Mouse (Mus musculus): Measurements from ENCODE around the gene Plcxd1. TPM values are rescaled to one million over a fixed set of nuclear protein-coding genes. Genes with fewer than 3 reads are reported as not detected.
A peak's percentile ranks its signal among the peaks of the same experiment; 100 is the strongest.
"Not testable (repeated sequence)": the region's sequence is repeated elsewhere in the genome, so short reads cannot be mapped to it uniquely, and the experiment has no call there.

Gene Plcxd1
- polyA plus RNA-seq, 1 experiment from 2014 or later: 2.1 TPM

- peak; percentile 65 for DNase-seq (ENCODE audit: low spot score)
- H3K36me3 ChIP-seq: peaks cover 48% of the 10 kb centered on the region
- peaks cover 21% of the 10 kb centered on the region for H3K27me3 ChIP-seq (ENCODE audit: low read depth, poor library complexity, severe bottlenecking)
- 17% methylated on average over 34 of the region's 34 CpGs for WGBS
- H3K4me3 ChIP-seq: peak overlapping the region; percentile 48
- H3K9me3 ChIP-seq (replicated peaks): no peaks in the 10 kb centered on the region
- H3K4me1 ChIP-seq: peaks cover 41% of the 10 kb centered on the region
- no peak overlapping the region for H3K27ac ChIP-seq
These were observed 2.1 kb downstream of the Plcxd1 start for GRCm38 (mm10) chr5:110101716-110102347.

DNA sequence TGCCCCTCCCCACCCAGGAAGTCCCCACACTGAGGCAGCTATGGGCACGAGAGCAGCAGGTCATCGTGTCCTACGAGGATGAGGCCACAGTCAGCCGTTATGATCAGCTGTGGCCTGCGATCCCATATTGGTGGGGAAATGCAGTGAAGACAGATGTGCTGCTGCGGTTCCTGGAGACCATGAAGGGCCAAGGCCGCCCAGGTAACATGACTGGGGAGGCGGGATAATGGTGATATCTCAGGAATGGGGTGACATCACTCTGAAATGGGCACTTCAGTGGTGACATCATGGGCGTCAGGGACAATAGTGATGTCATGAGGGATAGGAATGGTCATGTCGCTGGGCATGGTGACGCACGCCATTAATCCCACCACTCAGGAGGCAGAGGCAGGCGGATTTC, 2.7 kb downstream of the Plcxd1 start:
- H3K27me3 ChIP-seq (ENCODE audit: low read depth, poor library complexity, severe bottlenecking): peaks cover 21% of the 10 kb centered on the region

DNA sequence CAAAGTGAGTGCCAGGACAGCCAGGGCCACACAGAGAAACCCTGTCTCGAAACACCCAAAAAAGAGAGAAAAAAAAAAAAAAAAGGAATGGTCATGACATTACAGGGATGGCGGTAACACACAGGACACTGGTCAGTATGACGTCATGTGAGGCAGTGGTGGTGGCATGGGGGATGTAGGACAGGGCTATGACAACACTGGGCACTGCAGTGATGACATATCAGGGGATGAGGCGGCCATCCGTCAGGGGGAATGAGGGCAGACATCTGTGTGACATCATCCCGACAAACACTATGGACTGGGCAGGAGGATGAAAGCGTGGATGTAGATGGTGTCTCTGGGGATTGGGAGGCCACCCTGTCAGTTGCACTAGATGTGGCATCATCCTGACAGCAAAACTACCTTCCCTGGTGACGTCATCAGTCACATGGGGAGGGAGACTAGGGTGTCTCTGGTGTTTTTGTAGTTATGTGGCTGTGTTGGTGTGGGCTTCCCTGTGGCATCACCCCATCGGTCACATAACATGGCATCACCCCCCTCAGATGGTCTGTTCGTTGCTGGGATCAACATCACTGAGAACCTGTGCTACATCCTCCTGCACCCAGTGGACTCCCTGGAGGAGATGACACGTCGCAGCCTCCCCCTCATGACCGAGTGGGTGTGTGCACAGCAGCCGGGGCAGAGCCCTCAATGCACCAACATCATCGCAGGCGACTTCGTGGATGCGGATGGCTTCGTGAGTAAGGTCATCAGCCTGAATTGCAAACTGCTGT, 3.3 kb downstream of the Plcxd1 start:
- peaks cover 46% of the 10 kb centered on the region for H3K4me1 ChIP-seq

More for the DNA sequence above, 2.7 kb downstream of the Plcxd1 start:
- Histone ChIP-seq H3K4me3 (no peak overlapping the region), H3K27ac (no peak overlapping the region), H3K9me3 (replicated peaks) (no peaks in the 10 kb centered on the region), H3K4me1 (peaks cover 46% of the 10 kb centered on the region), H3K36me3 (peaks cover 49% of the 10 kb centered on the region)
- DNase-seq (ENCODE audit: low spot score): no peak
- 90% methylated on average over 13 of the region's 13 CpGs for WGBS

GRCm38 (mm10) chr5:110103901-110104615, 4.3 kb downstream of the Plcxd1 start:
- DNase-seq (ENCODE audit: low spot score): no peak
- H3K27me3 ChIP-seq (ENCODE audit: low read depth, poor library complexity, severe bottlenecking): peaks cover 21% of the 10 kb centered on the region
- H3K4me3 ChIP-seq: no peak overlapping the region
- H3K9me3 ChIP-seq (replicated peaks): no peaks in the 10 kb centered on the region
- peaks cover 45% of the 10 kb centered on the region for H3K4me1 ChIP-seq
- H3K36me3 ChIP-seq: peaks cover 49% of the 10 kb centered on the region
- WGBS: 96% methylated on average over 27 of the region's 27 CpGs
- H3K27ac ChIP-seq: no peak overlapping the region

More for the DNA sequence above, 3.3 kb downstream of the Plcxd1 start:
- WGBS: 93% methylated on average over 19 of the region's 19 CpGs
- peaks cover 49% of the 10 kb centered on the region for H3K36me3 ChIP-seq
- H3K4me3 ChIP-seq: no peak overlapping the region
- peaks cover 21% of the 10 kb centered on the region for H3K27me3 ChIP-seq (ENCODE audit: low read depth, poor library complexity, severe bottlenecking)
- H3K9me3 ChIP-seq (replicated peaks): no peaks in the 10 kb centered on the region
- DNase-seq (ENCODE audit: low spot score): no peak
- no peak overlapping the region for H3K27ac ChIP-seq

GRCm38 (mm10) chr5:110104616-110105380, 5.0 kb downstream of the Plcxd1 start:
- Histone ChIP-seq H3K4me3 (no peak overlapping the region), H3K36me3 (peaks cover 49% of the 10 kb centered on the region), H3K27ac (no peak overlapping the region), H3K9me3 (replicated peaks) (no peaks in the 10 kb centered on the region), H3K27me3 (ENCODE audit: low read depth, poor library complexity, severe bottlenecking) (peaks cover 21% of the 10 kb centered on the region), H3K4me1 (peaks cover 37% of the 10 kb centered on the region)
- no peak for DNase-seq (ENCODE audit: low spot score)
- WGBS: 95% methylated on average over 36 of the region's 36 CpGs

DNA sequence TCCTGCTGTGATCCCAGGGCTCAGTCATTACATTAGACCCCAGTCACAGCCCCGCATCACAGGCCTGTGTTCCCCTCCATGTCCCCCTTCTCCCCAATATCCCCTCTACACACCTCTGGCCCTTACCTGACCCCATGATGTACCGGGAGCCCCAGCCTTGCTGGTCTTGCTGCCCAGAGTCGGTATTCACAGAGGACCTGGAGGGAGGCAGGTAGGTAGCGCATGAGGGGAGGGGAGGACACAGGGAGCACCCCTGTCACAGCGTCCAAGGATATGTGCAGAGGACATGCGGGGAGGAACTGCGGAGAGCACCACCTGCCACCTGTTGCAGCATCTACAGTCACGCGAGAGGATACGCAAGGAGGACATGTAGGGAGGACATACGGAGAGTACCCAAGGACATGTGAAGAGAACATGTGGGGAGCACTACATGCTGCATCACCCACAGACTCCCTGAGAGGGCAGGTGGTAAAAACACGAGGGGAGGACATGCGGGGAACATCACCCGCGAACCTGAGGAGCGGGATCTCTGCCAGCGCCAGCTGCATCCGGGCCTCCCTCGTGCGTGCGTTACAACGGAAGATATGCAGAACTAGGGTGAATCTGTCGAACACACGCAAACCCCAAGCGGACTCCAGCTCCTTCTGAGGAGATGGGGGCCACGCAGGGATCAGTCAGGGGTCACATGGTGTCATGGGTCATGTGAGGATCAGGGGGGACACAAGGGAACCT, 6.5 kb downstream of the Plcxd1 start:
- WGBS: 94% methylated on average over 26 of the region's 26 CpGs

GRCm38 (mm10) chr5:110106901-110107564, 7.3 kb downstream of the Plcxd1 start:
- 16% methylated on average over 41 of the region's 41 CpGs for WGBS
- no peaks in the 10 kb centered on the region for H3K9me3 ChIP-seq (replicated peaks)
- H3K4me3 ChIP-seq: peak overlapping the region; percentile 93
- DNase-seq (ENCODE audit: low spot score): no peak
- H3K36me3 ChIP-seq: peaks cover 53% of the 10 kb centered on the region
- H3K27me3 ChIP-seq (ENCODE audit: low read depth, poor library complexity, severe bottlenecking): no peaks in the 10 kb centered on the region
- peaks cover 22% of the 10 kb centered on the region for H3K4me1 ChIP-seq
- H3K27ac ChIP-seq: peak overlapping the region; percentile 98

More for the DNA sequence above, 6.5 kb downstream of the Plcxd1 start:
- Histone ChIP-seq H3K27me3 (ENCODE audit: low read depth, poor library complexity, severe bottlenecking) (peaks cover 7% of the 10 kb centered on the region), H3K36me3 (peaks cover 49% of the 10 kb centered on the region), H3K9me3 (replicated peaks) (no peaks in the 10 kb centered on the region), H3K4me1 (peaks cover 29% of the 10 kb centered on the region), H3K27ac (peak overlapping the region; percentile 98; the same call in 1 of the 2 replicates), H3K4me3 (peak overlapping the region; percentile 93)
- DNase-seq (ENCODE audit: low spot score): no peak

DNA sequence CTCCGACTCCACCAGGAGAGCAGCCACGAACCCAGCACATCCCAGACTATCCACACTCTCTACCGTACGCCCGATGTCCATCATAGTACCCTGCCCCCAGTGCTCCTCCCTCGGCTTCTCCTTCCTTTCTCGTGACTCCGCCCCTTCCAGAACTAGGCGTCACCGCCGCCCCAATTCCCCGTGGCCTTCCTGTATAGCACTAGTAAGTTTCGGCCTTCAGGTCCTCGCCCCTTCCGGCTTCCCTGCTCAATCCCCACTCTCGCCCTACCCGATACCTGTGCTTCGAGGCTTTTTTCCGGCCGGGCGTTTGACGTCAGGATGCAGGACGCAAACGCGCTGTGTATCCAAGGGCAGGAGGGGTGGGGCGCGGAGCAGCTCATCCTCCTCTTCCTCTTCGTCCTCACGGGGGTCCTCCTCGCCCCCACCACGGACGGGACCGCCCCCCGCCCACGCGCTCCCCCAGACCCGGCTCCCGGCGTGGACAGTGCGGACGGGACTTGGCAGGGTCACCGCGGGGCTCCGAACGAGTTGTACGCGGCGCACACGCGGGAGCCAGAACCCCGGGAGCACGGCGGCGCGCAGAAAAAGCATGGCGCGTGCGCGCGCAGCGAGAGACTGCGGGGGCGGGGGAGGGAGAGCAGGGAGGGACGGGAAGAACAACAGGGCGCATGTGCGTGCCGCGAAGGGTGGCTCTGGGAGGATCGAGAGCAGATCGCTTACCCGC, 8.0 kb downstream of the Plcxd1 start, which contains the start of gene Gtpbp6:
TSS of gene Gtpbp6 (minus strand) at position 617 of the 724 bp plus-strand sequence.
- WGBS: under 1% methylated on average over 71 of the region's 71 CpGs
- Histone ChIP-seq H3K4me3 (peak within 1 kb of the TSS; percentile 93), H3K9me3 (replicated peaks) (no peaks in the 10 kb centered on the region), H3K36me3 (peaks cover 51% of the 10 kb centered on the region), H3K27me3 (ENCODE audit: low read depth, poor library complexity, severe bottlenecking) (no peaks in the 10 kb centered on the region), H3K4me1 (peaks cover 20% of the 10 kb centered on the region), H3K27ac (peak within 1 kb of the TSS; percentile 98)
- peak; percentile 96 for DNase-seq (ENCODE audit: low spot score)

- DNase-seq (ENCODE audit: low spot score): no peak
- H3K36me3 ChIP-seq: peaks cover 51% of the 10 kb centered on the region
- H3K4me3 ChIP-seq: peak overlapping the region; percentile 93
- WGBS: 1% methylated on average over 7 of the region's 7 CpGs
- no peaks in the 10 kb centered on the region for H3K9me3 ChIP-seq (replicated peaks)
- no peaks in the 10 kb centered on the region for H3K27me3 ChIP-seq (ENCODE audit: low read depth, poor library complexity, severe bottlenecking)
- H3K27ac ChIP-seq: peak overlapping the region; percentile 98
- H3K4me1 ChIP-seq: peaks cover 20% of the 10 kb centered on the region
These were observed 8.5 kb downstream of the Plcxd1 start for GRCm38 (mm10) chr5:110108305-110108628.

- Histone ChIP-seq H3K36me3 (peaks cover 46% of the 10 kb centered on the region), H3K9me3 (replicated peaks) (no peaks in the 10 kb centered on the region), H3K27me3 (ENCODE audit: low read depth, poor library complexity, severe bottlenecking) (no peaks in the 10 kb centered on the region), H3K27ac (peak within 1 kb of the TSS; percentile 77), H3K4me1 (peaks cover 20% of the 10 kb centered on the region), H3K4me3 (peak within 1 kb of the TSS; percentile 61)
- DNase-seq (ENCODE audit: low spot score): peak; percentile 92
- WGBS: under 1% methylated on average over 12 of the region's 12 CpGs
These were observed 10.2 kb downstream of the Plcxd1 start, which contains the start of gene Zfp605 for GRCm38 (mm10) chr5:110109991-110110441. Zfp605 (plus strand) TSS chr5:110110092.

DNA sequence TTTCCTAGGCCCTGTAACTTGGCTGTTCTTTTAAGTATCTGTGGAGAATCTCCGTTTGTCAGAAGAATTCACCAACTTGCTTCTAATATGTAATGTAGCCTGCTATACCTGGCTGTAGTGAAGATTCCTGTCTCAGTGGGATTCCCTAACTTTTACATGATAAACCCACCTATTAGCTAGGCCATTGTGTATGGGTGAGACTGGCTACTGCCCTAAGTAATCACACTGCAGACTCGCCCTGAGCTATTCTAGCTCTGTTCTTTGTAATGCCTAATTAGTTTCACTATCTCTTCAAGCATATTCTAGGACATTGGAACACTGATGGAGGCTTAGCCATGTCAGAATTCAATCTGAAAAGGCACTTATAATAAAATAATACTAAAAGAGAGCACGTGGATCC, 22.6 kb downstream of the Plcxd1 start:
- peaks cover 59% of the 10 kb centered on the region for H3K36me3 ChIP-seq
- WGBS: 84% methylated on average over 3 of the region's 3 CpGs

More for the DNA sequence above, 22.6 kb downstream of the Plcxd1 start:
- DNase-seq (ENCODE audit: low spot score); H3K27me3 ChIP-seq (ENCODE audit: low read depth, poor library complexity, severe bottlenecking); H3K9me3 ChIP-seq (replicated peaks); H3K4me1 ChIP-seq; H3K27ac ChIP-seq; H3K4me3 ChIP-seq: not testable (repeated sequence)
